Mouse (Mus musculus): ENCODE measurements around the gene Gm49345.
"Not testable (repeated sequence)": the region's sequence is repeated elsewhere in the genome, so short reads cannot be mapped to it uniquely, and the experiment has no call there.

Gm49345 gene

DNA sequence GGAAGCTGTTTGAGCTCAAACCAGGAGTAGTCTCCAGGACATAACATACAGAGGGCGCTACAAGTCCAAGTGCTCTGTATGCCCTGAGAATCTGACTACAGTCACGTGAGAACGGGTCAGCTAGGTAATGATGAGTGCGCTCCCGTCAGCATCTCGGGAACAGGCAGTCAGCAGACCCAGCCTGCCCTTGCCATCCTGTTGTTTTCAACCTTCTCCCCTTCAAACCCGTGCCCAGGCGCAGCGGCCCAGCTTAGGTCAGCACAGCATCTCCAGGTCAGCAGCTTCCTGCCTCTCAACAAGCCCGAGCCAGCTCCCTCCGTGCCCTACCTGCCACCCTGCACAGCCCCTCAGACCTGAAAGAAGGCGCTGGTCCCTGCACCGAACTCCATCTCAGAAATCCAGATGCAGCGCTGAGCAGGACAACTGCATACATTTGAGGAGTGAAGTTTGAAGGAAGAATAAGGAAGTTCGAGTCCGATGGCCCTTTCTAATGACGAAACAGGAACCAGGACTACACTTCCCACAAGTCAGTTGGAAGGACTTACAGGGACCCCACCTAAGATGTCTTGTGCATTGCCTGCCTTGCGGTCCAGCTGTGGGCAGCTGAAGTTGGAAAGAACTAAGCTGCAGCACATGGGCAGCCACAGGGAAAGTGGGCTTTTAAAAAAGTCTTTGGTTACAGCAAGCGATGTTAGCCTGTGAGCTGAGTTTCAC is at the start of gene Gm49345, which contains the start of gene Zfp729a:
TSS of gene Gm49345 (minus strand) at position 476 of the 714 bp plus-strand sequence.
TSS of gene Zfp729a (minus strand) at position 498 of the 714 bp plus-strand sequence.
- DNase-seq (ENCODE audit: low read depth in 1 of 2, low spot score in 2 of 2): peak; percentile 60 to 73

- DNase-seq (ENCODE audit: low read depth in 1 of 2, low spot score in 2 of 2): no peak
Measured at GRCm38 (mm10) chr13:67686971-67687370, 49.4 kb upstream of the Gm49345 start, which contains the start of gene Zfp738. TSS of gene Zfp738 (minus strand) at chr13:67687071.

GRCm38 (mm10) chr13:67683841-67684240 is 46.3 kb upstream of the Gm49345 start:
- DNase-seq (ENCODE audit: low read depth in 1 of 2, low spot score in 2 of 2): not testable (repeated sequence)

DNA sequence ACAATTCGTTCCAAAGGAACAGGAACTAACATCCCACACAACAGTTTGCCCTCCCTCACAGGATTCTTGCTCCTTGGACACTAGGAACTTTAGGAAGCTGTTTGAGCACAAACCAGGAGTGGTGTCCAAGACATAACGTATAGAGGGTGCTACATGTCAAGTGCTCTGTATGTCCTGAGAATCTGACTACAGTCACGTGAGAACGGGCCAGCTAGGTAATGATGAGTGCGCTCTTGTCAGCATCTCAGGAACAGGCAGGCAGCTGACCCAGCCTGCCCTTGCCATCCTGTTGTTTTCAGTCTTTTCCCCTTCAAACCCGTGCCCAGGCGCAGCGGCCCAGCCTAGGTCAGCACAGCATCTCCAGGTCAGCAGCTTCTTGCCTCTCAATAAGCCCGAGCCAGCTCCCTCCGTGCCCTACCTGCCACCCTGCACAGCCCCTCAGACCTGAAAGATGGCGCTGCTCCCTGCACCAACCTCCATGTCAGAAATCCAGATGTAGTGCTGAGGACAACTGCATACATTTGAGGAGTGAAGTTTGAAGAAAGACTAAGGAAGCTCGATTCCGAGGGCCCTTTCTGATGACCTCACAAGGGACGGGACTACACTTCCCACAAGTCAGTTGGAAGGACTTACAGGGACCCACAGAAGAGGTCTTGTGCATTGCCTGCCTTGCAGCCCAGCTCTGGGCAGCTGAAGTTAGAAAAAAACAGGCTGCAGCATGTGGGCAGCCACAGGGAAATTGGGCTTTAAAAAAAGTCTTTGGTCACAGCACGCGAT is 45.6 kb upstream of the Gm49345 start:
- peak; percentile 46 to 71 for DNase-seq (ENCODE audit: low read depth in 1 of 2, low spot score in 2 of 2)

- DNase-seq (ENCODE audit: low read depth in 1 of 2, low spot score in 2 of 2): no peak
Measured at GRCm38 (mm10) chr13:67674902-67675301, 37.3 kb upstream of the Gm49345 start.

DNA sequence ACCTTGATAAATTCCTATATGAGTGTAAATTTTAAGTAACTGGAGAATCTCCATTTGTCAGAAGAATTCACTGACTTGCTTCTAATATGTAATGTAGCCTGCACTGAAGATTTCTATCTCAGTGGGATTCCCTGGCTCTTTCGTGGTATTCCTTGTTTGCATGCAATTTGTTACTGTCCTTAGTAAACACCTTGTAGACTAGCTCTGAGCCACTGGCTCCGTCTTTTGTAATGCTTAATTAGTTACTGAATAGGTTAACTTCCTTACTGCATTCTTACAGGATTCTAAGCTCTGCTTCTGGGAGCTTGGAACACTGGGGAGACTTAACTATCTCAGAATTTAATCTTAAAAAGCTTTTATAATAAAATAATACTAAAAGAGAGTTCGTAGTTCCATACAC is 14.9 kb upstream of the Gm49345 start:
- no peak for DNase-seq (ENCODE audit: low read depth in 1 of 2, low spot score in 2 of 2)

DNA sequence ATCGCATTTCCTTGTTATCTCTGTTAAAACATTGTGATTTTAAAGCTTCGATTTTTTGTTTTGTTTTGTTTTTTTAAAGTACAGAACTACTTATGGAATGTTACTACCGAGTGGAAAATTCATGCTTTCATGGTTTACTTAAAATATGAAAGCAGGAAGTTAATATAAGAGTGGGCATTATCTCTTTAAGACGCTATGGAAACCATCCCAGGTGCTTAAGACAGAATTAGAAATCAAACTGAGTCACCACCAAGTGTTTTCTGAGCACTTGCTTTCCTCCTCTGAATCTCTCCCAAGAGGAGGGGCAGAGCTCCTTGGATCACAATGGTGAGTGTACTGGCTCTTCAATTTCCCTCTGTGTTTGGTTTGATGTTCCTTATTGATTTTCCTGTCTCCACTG is 27.5 kb downstream of the Gm49345 start:
- DNase-seq (ENCODE audit: low read depth in 1 of 2, low spot score in 2 of 2): no peak

- DNase-seq (ENCODE audit: low read depth in 1 of 2, low spot score in 2 of 2): peak; percentile 64 to 89
Measured at GRCm38 (mm10) chr13:67609066-67609876, 28.3 kb downstream of the Gm49345 start, which contains the start of gene Zfp729b. TSS of gene Zfp729b (minus strand) at chr13:67609707.

GRCm38 (mm10) chr13:67572591-67573189 is 64.9 kb downstream of the Gm49345 start:
- DNase-seq (ENCODE audit: low read depth in 1 of 2, low spot score in 2 of 2): no peak

DNA sequence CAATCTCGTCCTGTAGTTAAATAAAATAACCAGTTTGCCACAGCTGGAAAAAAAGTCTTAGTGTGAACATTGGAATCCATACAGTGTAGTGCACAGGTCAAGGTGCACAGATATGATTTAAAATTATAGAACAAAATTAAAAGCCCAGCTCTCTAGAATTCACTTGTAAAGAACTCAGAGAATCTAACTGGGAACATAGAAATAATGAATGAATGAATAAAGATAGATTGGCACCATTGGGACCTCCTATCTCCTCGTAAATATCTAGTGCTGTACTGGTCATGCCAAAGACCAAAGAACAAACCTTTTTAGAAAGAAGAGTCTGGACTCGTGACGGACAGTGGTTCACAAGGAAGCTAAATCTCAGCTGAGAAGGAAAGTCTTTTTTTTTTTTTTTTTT is 83.8 kb downstream of the Gm49345 start, which contains the start of gene Zfp748:
TSS of gene Zfp748 (minus strand) at position 101 of the 400 bp plus-strand sequence.
- DNase-seq (ENCODE audit: low read depth in 1 of 2, low spot score in 2 of 2): no peak

GRCm38 (mm10) chr13:67552505-67553346 is 84.8 kb downstream of the Gm49345 start:
- DNase-seq (ENCODE audit: low read depth in 1 of 2, low spot score in 2 of 2): peak; percentile 26 to 73

DNA sequence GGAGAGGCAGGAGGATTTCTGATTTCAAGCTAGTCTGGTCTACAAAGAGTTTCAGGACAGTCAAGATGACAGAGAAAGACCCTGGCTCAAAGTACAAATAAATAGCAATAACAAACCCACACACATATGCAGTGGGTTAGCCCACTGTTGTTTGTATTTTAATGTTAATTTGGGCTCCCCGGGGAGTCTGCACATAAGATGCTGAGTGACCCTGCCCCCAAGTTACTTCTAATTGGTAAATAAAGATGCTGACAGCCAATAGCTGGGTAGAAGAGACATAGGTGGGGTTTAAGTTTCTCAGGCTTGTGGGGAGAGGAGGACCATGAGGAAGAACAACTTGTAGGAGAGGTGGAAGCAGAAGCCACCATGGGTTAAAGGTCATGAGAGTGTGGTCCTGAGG is 91.6 kb downstream of the Gm49345 start:
- DNase-seq (ENCODE audit: low read depth in 1 of 2, low spot score in 2 of 2): no peak
